8 mouse cellular contexts compared by ENCODE assay signal in genomic region chr5:21139505-21139904, GRCm38 (mm10). TPM values are rescaled to one million over a fixed set of nuclear protein-coding genes. Genes with fewer than 3 reads are reported as not detected.
DNase-seq lines count a peak whose midpoint lies in the region; ATAC-seq and TF ChIP-seq lines count a peak whose summit lies in the region.

No protein-coding gene starts in this region.

- peak; percentile 21 for DNase-seq in kidney, adult 18-20 months
- peak; percentile 17 for DNase-seq in cerebellum, adult 9-10 months
- DNase-seq in gastrocnemius, postnatal 4 days (ENCODE audit: low spot score in 2 of 2): peak; percentile 21 to 55
- peak; percentile 24 to 55 for DNase-seq in kidney, postnatal 36 days
- no peak for DNase-seq in thymus, adult 2 months

- H3K4me2 ChIP-seq in kidney, embryonic 16.5 days (replicated peaks; ENCODE audit: low read depth, low read length): no peak overlapping the region
- H3K4me2 ChIP-seq in lung, embryonic 16.5 days (ENCODE audit: low read depth, low read length): no peak overlapping the region
- H3K4me2 ChIP-seq in stomach, embryonic 15.5 days: no peak overlapping the region

- H3K9ac ChIP-seq in kidney, embryonic 16.5 days (replicated peaks; ENCODE audit: low read length): no peak overlapping the region
- no peak overlapping the region for H3K9ac ChIP-seq in lung, embryonic 16.5 days (ENCODE audit: low read length)
- no peak overlapping the region for H3K9ac ChIP-seq in stomach, embryonic 15.5 days

- no peak for TF ChIP-seq CTCF in thymus, adult 2 months (IDR thresholded peaks at IDR 0.05; ENCODE audit: borderline replicate concordance, control insufficient read depth, extremely low read depth, insufficient read depth, low read length, poor library complexity)

- no peak overlapping the region for H3K4me3 ChIP-seq in kidney, embryonic 16.5 days (ENCODE audit: low read length)
- H3K4me3 ChIP-seq in lung, embryonic 16.5 days (ENCODE audit: low read length): no peak overlapping the region
- no peak overlapping the region for H3K4me3 ChIP-seq in stomach, embryonic 15.5 days (replicated peaks)
- no peak overlapping the region for H3K4me3 ChIP-seq in thymus, adult 2 months (ENCODE audit: control insufficient read depth, insufficient read depth, low read length)

- no peaks in the 10 kb centered on the region for H3K36me3 ChIP-seq in kidney, embryonic 16.5 days (ENCODE audit: insufficient read depth, low read length)
- H3K36me3 ChIP-seq in lung, embryonic 16.5 days (ENCODE audit: control insufficient read depth, insufficient read depth, low read length): no peaks in the 10 kb centered on the region
- no peaks in the 10 kb centered on the region for H3K36me3 ChIP-seq in stomach, embryonic 15.5 days
- no peaks in the 10 kb centered on the region for H3K36me3 ChIP-seq in thymus, adult 2 months (ENCODE audit: control insufficient read depth, insufficient read depth, low read length)

- no peak for TF ChIP-seq POLR2A in thymus, adult 2 months (IDR thresholded peaks at IDR 0.05; ENCODE audit: control insufficient read depth, extremely low read depth, insufficient read depth, low read length, poor library complexity)

- 73% methylated on average over 9 of the region's 9 CpGs for WGBS in kidney, embryonic 16.5 days
- WGBS in lung, embryonic 16.5 days: 44% methylated on average over 9 of the region's 9 CpGs
- WGBS in stomach, embryonic 15.5 days: 66% methylated on average over 9 of the region's 9 CpGs
- WGBS in thymus, adult 2 months: 85% methylated on average over 9 of the region's 9 CpGs

- no peak overlapping the region for H3K27ac ChIP-seq in kidney, embryonic 16.5 days (ENCODE audit: low read length)
- no peak overlapping the region for H3K27ac ChIP-seq in lung, embryonic 16.5 days (ENCODE audit: low read length)
- H3K27ac ChIP-seq in stomach, embryonic 15.5 days: no peak overlapping the region
- no peak overlapping the region for H3K27ac ChIP-seq in thymus, adult 2 months (ENCODE audit: control insufficient read depth, insufficient read depth, low read length)

- H3K4me1 ChIP-seq in kidney, embryonic 16.5 days (ENCODE audit: insufficient read depth, low read length): peaks cover 3% of the 10 kb centered on the region; the same call in 1 of the 2 replicates
- H3K4me1 ChIP-seq in lung, embryonic 16.5 days (replicated peaks; ENCODE audit: control insufficient read depth, insufficient read depth, low read length): peaks cover 5% of the 10 kb centered on the region; the same call in 1 of the 2 replicates
- peaks cover 3% of the 10 kb centered on the region for H3K4me1 ChIP-seq in stomach, embryonic 15.5 days
- no peaks in the 10 kb centered on the region for H3K4me1 ChIP-seq in thymus, adult 2 months (replicated peaks; ENCODE audit: control insufficient read depth, insufficient read depth, low read length)

- ATAC-seq in kidney, embryonic 16.5 days (ENCODE audit: low FRiP score, low TSS enrichment): no peak
- ATAC-seq in lung, embryonic 16.5 days (ENCODE audit: low read depth): peak; percentile 63; the same call in 1 of the 2 replicates
- ATAC-seq in stomach, embryonic 15.5 days (ENCODE audit: insufficient read depth, low FRiP score, low read depth): 0 out of 2 replicates have a peak, but pooled peaks have one; percentile 48

- H3K27me3 ChIP-seq in kidney, embryonic 16.5 days (ENCODE audit: insufficient read depth, low read length): no peaks in the 10 kb centered on the region
- no peaks in the 10 kb centered on the region for H3K27me3 ChIP-seq in lung, embryonic 16.5 days (ENCODE audit: control insufficient read depth, insufficient read depth, low read depth, low read length)
- no peaks in the 10 kb centered on the region for H3K27me3 ChIP-seq in stomach, embryonic 15.5 days (replicated peaks)
- no peaks in the 10 kb centered on the region for H3K27me3 ChIP-seq in thymus, adult 2 months (ENCODE audit: control insufficient read depth, insufficient read depth, low read length)

- H3K9me3 ChIP-seq in kidney, embryonic 16.5 days (ENCODE audit: low read length): no peaks in the 10 kb centered on the region
- H3K9me3 ChIP-seq in lung, embryonic 16.5 days (ENCODE audit: control insufficient read depth, low read length): no peaks in the 10 kb centered on the region
- no peaks in the 10 kb centered on the region for H3K9me3 ChIP-seq in stomach, embryonic 15.5 days

RNA-seq across cellular contexts. Expression of gene Gsap, which starts 46.5 kb away (rescaled TPM):
- polyA plus RNA-seq in kidney, embryonic 16.5 days (2015; fragmentation: Nextera tagmentation; extraction: Ambion mirVana): 2.5 and 2.8 TPM in 2 replicates
- total RNA-seq in gastrocnemius, postnatal 4 days (2021): 1 to 10 TPM; 6.0 to 7.1 TPM
- 4.9 and 5.1 TPM in 2 replicates for polyA plus RNA-seq in lung, embryonic 16.5 days (2015; fragmentation: Nextera tagmentation; extraction: Ambion mirVana)
- polyA plus RNA-seq in stomach, embryonic 15.5 days (2015; fragmentation: Nextera tagmentation; extraction: Ambion mirVana): 2.5 and 2.9 TPM in 2 replicates
- polyA plus RNA-seq in thymus, adult 2 months (2012; rRNA removed): 3.2 and 4.3 TPM in 2 replicates
